Mouse (Mus musculus): ENCODE results near the gene Kif1c.
A peak's percentile ranks its signal among the peaks of the same experiment; 100 is the strongest.

The Kif1c gene

GRCm38 (mm10) chr11:70667271-70668150, 32.8 kb upstream of the Kif1c start:
- no peak for DNase-seq (ENCODE audit: low spot score)

- DNase-seq (ENCODE audit: low spot score), result no peak
Observed at GRCm38 (mm10) chr11:70668335-70668770, 32.0 kb upstream of the Kif1c start.

- peak; percentile 99 for DNase-seq (ENCODE audit: low spot score)
Observed at GRCm38 (mm10) chr11:70668771-70669505, 31.4 kb upstream of the Kif1c start, which contains the start of gene Spag7. TSS of gene Spag7 (minus strand) at chr11:70669416.

- peak; percentile 82 for DNase-seq (ENCODE audit: low spot score)
Observed at GRCm38 (mm10) chr11:70669582-70670345, 30.6 kb upstream of the Kif1c start.

GRCm38 (mm10) chr11:70670483-70670882, 29.9 kb upstream of the Kif1c start:
- no peak for DNase-seq (ENCODE audit: low spot score)

GRCm38 (mm10) chr11:70671333-70672047, 28.9 kb upstream of the Kif1c start:
- no peak for DNase-seq (ENCODE audit: low spot score)

- no peak for DNase-seq (ENCODE audit: low spot score)
Observed at GRCm38 (mm10) chr11:70674014-70674413, 26.3 kb upstream of the Kif1c start.

- DNase-seq (ENCODE audit: low spot score), result no peak
Observed at GRCm38 (mm10) chr11:70674501-70674900, 25.8 kb upstream of the Kif1c start.

GRCm38 (mm10) chr11:70678092-70678491, 22.3 kb upstream of the Kif1c start:
- peak; percentile 63 for DNase-seq (ENCODE audit: low spot score)

GRCm38 (mm10) chr11:70678576-70678975, 21.8 kb upstream of the Kif1c start:
- peak; percentile 72 for DNase-seq (ENCODE audit: low spot score)

- no peak for DNase-seq (ENCODE audit: low spot score)
Observed at GRCm38 (mm10) chr11:70679361-70679760, 21.0 kb upstream of the Kif1c start.

- no peak for DNase-seq (ENCODE audit: low spot score)
Observed at GRCm38 (mm10) chr11:70679894-70680293, 20.5 kb upstream of the Kif1c start.

- DNase-seq (ENCODE audit: low spot score), result no peak
Observed at GRCm38 (mm10) chr11:70681170-70681569, 19.2 kb upstream of the Kif1c start.

- peak; percentile 46 for DNase-seq (ENCODE audit: low spot score)
Observed at GRCm38 (mm10) chr11:70681897-70682581, 18.3 kb upstream of the Kif1c start.

GRCm38 (mm10) chr11:70683640-70684039, 16.7 kb upstream of the Kif1c start:
- DNase-seq (ENCODE audit: low spot score), result no peak

GRCm38 (mm10) chr11:70686901-70687566, 13.3 kb upstream of the Kif1c start:
- no peak for DNase-seq (ENCODE audit: low spot score)

- peak; percentile 88 for DNase-seq (ENCODE audit: low spot score)
Observed at GRCm38 (mm10) chr11:70687601-70688199, 12.6 kb upstream of the Kif1c start, which contains the start of gene Camta2. TSS of gene Camta2 (minus strand) at chr11:70688105.

- DNase-seq (ENCODE audit: low spot score), result no peak
Observed at GRCm38 (mm10) chr11:70688372-70688771, 12.0 kb upstream of the Kif1c start.

- DNase-seq (ENCODE audit: low spot score), result no peak
Observed at GRCm38 (mm10) chr11:70689578-70689977, 10.8 kb upstream of the Kif1c start.

GRCm38 (mm10) chr11:70693504-70693903, 6.8 kb upstream of the Kif1c start:
- DNase-seq (ENCODE audit: low spot score), result no peak
